Mouse (Mus musculus) B cell, adult 2 months (primary cell): ENCODE measurements around the gene Chrd.

ENCODE experiments used
- DNase-seq, 2 experiments: peaks; one replicate each; pipeline ENCODE4 v3.0.0; 2022

The Chrd gene

DNA sequence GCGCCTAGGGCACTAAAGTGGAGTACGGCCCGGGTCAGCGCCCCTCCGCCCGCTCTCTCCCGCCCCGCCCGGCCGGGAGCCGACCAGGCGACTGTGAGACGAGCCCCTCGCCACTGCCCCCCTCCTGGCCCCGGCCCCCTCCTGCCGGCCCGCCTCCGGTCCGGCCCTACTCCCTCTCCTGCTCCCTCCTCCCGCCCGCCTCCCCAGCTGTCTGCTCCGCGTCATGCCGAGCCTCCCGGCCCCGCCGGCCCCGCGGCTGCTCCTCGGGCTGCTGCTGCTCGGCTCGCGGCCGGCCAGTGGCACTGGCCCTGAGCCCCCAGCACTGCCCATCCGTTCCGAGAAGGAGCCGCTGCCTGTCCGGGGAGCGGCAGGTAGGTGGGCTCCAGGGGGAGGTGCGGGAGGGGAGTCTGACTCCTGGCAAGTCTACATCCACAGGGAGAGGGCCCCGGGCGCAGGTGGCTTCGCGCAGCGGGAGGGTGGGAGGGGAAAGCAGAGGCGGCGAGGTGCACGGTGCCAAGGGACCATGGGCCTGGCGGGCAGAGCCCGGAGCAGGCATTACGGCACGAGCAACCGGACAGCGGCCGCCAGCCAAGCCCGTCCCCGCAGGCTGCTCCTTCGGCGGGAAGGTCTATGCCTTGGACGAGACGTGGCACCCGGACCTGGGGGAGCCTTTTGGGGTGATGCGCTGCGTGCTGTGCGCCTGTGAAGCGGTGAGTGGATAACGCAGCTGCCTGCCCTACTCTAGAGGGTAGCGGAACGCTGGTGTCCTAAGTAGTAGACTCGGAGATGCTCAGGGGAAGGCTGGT, at the start of gene Chrd:
Gene Chrd, plus strand, starts transcription at position 203 of the 806 bp plus-strand sequence.
- DNase-seq, result peak in 1 of 2 experiments; percentile 15

DNA sequence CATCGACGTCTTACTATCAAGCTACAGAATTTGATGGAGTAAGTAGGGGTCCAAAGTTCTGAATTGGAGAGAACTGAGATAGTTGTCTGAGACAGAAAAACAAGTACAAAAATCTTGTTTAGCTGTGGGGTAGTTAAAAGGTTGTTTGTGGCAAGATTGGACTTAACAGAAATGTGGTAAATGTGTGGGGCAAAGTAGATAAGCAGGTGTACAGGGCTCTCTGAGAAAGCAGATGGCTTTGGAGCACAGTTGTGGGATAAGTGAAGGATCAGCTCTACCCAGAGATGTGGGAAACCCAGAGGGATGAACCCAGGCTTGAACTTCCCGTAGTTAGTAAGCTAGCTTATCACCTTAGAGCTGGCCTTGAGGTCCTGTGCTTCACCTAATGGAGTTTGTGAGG, 42.2 kb upstream of the Chrd start:
- no peak for DNase-seq

DNA sequence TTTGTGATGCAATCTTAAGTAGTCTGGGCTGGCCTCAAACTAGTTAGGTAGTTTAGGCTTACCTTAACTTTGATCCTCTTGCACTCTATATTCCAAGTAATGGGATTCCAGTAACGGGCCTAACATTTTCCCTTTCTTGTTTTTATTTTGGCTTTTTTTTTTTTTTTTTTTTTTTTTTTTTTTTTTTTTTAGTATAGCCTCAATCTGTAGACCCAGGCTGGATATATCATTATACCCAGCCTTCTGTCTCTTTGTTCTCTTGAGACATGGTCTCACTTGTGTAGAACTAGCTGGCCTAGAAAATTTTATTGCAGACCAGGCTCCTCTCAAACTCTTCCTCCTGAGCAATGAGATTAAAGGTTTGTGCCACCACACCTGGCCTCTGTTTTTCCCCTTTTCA, 41.3 kb upstream of the Chrd start:
- no peak for DNase-seq

DNA sequence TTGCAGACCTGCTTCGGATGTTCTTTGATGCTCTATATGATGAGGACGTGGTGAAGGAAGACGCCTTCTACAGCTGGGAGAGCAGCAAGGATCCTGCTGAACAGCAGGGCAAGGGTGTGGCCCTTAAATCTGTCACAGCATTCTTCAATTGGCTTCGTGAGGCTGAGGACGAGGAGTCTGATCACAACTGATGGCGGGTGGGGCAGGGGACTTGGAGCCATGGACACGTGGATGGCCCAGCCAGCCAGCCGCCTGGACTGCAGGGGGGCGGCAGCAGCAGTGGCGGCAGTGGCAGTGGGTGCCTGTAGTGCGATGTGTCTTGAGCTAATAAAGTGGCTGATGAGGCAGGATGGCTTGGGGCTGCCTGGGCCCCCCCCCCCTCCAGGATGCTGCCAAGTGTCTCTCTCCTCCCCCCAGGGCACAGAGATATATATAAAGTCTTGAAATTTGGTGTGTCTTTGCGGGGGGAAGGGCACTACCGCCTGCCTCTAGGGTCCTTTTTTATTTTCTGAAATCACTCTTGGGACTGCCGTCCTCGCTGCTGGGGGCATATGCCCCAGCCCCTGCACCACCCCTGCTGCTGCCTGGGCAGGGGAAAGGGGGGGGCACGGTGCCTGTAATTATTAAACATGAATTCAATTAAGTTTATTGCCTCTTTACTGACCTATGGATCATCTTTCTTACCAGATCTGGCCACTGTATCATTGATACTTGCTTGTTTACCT, 40.5 kb upstream of the Chrd start:
- DNase-seq, result no peak

DNA sequence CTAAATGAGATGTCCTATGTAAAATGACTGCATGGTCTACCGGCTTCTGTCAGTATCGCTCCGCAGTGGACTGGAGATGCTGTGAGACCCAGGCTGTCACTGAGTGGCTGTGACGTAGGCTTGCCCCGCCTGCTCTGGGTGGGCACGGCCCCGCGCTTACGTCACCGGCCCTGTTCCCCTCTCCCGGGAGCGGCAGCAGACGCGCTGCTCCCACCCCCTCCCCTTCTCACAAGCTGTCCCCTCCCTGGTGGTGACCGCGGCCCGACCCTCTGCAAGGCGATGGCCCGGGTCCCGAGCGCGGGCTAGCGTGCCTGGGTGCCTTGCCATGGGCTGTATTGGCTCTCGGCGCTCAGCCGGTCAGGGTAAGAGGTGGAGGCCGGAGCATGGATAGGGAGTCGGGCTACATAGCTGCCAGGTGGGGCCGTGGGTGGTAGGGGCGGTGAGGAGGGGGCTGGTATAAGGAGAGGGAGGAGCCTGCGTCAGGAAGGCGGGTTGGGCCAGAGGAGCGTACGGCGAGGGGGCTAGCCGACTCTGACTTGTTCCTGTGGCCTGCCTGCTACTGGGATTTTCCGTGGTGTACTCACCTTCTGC, 39.7 kb upstream of the Chrd start, which contains the start of gene Fam131a:
Gene Fam131a, plus strand, starts transcription at position 131 of the 591 bp plus-strand sequence.
- DNase-seq, result peak; percentile 72 to 73

DNA sequence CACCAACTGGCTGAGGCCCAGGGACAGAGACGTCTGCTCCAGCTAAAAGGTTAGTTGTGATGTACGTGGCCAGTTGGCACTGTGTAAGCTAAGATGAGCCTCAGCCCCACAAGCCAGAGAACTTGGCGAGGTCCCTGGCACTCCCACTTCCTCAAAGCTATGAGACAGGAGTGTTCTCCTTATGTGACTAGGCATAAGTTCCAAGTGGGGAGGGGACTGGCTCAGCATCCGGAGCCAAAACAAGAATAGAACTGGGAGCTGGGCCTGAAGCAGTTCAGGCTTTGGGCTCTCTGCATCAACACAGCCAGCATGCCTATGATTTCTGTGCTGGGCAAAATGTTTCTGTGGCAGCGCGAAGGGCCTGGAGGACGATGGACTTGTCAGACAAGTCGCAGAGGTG, 38.1 kb upstream of the Chrd start:
- DNase-seq, result no peak

DNA sequence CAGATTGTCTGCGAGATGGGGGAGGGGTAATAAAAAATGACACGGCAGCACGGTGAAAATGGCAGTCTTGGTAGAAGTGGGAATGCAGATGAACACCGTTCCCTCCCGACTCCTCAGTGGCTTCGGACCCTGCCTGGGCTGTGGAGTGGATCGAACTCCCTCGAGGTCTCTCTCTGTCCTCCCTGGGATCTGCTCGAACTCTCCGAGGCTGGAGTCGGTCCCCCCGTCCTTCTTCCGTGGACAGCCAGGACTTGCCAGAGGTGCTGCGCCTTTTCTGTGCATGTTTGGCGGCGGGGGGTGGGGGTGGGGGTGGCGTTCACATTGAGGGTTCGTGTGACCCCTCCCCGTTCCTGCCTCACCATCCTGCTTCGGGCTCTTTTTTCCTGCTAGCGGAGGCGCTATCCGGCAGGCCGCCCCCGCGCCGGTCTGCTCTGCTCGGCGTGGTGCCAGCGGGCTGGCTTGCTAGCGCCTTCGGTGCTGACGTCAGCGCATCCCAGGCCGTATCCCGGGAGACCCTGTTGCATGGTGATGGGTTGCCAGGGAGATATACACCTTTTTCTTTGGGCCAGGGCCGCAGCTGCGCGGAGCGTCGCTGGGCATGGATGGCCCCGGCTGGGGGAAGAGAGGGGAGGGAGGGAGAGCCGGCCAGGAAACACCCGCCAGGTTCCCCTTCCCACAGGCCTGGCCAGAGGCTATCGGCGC, 37.2 kb upstream of the Chrd start:
- no peak for DNase-seq

DNA sequence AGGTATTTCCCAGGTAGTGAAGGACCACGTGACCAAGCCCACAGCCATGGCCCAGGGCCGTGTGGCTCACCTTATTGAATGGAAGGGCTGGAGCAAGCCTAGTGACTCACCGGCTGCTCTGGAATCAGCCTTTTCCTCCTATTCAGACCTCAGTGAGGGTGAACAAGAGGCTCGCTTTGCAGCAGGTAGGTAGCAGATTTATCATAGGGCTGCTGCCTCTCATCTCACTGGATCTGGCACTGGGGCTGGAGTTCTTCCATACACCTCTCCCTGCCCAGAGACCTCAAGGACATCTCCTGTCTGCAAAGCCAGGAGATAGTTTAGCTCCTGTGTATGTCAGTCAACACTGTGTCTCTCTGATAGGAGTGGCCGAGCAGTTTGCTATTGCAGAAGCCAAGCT, 33.7 kb upstream of the Chrd start:
- DNase-seq, result no peak

DNA sequence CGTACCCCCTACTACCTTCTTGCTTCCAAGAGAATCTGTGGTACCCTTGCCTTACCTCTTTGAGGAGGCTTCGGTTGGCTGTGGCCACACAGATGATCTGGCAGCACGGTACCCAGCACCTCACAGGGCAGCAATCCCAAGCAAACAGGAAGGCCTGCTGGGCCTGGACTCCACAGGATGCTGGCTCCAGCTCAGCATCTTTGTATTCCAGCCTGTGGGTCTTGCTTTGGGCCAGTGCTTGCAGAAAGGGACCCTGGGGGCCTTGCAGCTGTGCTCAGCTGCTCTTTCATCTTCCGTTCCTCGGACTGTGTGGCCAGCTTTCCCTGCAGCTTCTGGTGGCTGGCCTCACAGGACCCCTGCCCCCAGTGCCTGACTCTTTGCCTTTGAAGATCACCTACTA, 32.9 kb upstream of the Chrd start:
- DNase-seq, result no peak

DNA sequence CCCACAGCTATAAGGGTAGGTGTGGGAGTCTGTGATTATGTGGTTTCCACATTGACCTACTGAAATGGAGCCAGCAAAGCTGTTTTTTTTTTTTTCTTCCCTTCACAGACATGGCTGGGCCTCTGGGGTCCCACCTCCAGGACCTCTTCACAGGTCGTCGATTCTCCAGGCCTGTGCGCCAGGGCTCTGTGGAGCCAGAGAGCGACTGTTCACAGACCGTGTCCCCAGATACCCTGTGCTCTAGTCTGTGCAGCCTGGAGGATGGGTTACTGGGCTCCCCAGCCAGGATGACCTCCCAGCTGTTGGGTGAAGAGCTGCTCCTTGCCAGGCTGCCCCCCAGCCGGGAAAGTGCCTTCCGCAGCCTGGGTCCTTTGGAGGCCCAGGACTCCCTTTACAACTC, 31.6 kb upstream of the Chrd start:
- no peak for DNase-seq

DNA sequence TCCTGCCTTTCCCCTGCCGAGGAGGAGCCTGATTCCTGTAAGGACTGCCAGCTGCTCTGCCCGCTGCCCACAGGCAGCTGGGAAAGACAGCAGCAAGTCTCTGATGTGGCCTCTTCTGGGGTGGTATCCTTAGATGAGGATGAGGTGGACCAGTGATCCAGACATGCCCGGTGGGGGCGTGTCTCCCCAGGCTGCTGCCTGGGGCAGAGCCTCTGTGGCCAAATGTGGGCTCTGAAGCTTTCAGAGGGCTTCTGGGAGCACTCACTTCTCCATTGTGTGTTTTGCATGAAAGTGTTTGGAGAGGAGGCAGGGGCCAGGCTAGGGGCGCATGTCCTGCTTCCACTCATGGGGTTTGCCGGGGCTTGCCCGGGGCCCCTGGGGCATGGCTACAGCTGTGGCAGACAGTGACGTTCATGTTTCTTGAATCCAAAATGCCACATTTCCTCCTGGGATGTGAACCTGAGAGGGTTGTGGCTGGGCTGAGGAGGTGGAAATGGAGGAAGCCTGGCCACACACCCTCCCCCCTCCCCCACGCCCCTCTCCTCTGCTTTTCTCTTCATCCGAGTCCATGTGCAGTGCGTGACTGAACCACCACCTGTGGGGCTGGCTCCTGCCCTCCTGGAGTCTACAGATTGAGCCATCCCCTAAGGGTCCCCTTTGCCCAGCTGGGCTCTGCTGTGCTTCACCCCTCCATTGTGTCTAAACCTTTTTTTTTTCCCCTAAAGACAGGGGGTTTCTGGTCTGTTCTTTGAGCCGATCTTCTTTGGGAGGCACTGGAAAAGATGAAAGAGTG, 31.0 kb upstream of the Chrd start:
- no peak for DNase-seq

DNA sequence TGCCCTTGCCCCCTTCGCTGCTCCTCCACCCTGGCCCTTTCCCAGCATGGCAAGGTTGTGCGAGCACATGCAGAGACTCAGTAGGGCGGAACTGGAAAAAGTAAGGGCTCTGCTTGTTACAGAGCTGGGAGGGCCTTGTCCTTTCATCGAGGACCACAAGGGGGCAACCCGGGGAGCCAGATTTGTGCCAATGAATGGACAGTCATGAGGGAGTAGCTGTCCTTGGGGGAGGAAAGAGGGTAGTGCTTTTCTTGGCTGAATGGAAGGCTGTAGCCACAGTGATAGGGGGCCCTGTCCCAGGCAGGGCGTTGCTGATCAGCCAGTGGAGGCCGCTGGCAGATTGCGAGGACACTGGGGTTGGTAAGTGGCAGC, 30.4 kb upstream of the Chrd start:
- DNase-seq, result peak; percentile 62 to 66

DNA sequence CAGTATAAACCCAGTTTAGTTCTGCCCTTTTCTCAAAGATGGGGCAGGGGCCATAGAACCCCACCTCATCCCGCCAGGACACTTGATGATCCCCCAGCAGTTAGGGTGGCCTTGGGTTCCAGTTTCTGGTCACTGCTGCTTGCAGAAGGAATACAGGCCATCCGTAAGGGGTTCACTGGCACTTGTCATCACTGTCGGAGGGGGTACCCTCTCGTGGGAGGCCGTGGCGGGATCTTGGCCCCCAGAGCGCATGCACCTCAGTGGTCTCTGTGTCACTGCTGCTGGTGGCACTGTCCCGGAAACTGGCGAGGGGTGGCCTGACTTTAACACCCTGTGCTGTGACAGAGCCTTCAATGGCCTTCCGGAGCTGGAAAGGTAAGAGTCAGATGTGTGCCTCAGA, 29.9 kb upstream of the Chrd start:
- DNase-seq, result no peak

DNA sequence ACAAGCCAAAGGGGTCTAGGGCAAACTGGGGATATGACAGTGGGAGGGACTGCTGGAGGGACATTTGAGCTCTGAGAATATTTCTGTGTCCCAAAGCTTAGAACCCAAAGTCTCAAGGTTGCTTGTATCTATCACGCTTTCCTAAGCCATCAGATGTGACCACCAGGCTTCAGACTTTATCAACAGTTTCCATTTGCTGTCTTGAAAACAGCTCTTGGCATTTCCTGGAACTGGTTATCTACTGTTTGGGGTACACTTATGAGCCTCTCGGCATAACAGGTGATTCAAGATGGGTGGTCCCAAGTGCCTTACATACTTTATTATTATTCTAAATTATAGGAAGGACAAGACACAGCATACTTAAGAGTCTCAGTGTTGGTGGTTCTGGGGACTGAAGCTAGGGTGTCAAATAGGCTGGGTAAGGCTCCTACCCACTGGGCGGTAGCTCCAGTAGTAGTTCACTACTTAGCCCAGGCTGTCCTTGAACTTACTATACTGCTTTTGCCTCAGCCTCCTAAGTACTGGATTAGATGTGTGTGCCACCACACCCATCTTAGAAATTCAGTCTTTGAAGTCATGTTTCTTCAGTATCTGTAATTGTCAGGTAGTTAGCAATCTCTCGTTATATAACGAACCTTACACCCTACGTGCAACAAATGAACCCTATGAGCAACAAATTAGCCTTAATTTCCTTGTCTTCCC, 29.1 kb upstream of the Chrd start:
- DNase-seq, result no peak

DNA sequence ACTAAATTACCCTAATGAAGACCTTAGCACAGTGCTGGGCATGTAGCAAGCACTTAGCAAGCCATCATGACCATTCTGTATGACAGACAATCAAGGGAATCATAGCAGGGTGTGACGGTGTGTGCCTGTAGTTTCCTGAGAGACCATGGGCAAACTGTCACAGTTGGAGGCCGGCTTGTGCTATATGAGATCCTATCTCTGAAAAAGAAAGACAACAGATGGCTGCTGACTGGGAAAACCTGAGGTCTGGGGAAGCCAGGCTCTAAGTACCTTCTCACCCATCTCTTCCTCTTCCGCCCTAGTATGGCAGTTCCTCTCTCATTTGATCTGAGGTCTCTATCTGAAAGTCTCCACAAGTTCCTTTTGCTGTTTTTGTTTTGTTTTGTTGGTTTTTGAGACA, 27.1 kb upstream of the Chrd start:
- DNase-seq, result no peak

DNA sequence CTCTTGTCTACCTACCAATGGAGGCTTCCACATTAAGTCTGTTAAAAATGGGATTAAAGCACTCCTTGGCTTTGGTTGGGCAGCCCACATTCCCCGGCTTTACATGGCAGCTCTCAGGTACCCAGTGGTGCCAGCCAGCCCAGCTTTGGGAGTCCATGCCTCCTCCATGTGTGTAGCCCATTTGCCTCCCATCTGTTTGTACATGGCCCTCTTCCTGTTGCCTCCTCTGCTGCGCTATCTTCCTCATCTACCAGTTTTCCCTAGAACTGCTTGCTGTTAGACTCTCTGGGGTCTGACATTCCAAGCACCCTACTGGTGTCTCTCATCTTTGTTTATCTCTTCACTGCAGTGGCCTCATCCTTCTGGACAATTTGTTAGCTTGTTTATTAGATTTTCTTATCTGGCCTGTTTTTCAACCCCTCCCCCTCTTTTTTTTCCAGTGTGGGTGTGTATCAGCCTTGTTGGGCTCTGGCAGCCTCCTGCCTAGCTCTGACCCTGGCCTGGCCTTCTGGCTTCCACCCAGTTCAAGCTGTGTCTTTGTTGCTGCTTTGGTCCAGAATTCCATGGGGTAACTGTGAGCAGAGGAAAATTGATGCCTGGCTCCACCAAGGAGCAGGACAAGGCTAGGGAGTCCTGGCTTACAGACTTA, 26.4 kb upstream of the Chrd start:
- no peak for DNase-seq

DNA sequence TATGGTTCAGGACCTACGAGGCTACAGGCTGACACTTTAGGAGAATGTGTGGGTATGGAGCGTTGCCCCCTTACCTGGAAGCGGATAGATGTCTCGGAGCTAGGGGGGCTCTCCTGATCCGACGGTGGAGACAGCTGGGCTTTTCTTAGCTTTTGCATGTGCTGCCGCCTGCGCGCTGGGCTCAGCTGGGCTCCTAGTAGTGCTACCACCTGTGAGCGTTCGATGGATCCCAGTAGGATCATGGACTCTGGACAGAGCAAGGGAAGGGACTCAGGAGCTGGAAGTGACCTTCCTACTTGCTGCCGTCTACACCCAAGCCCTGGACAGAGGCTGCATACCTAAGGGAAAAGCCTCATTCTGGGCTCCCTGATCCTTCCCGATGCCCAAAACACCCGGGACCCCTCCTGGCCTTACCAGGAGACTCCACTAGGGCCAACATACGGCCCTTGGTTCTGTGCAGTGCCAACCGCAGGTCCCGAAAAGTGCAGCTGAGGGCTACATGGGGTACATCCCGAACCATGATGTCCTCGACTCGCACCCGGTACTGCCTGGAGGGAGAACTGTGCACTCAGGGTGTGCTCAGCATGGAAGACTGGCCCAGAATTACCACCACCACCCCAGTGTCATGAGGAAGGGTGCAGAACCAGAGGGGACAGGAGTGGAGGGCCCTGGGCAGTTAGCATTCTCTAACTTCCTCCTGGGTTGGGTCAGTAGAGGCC, 24.5 kb upstream of the Chrd start:
- DNase-seq, result no peak

DNA sequence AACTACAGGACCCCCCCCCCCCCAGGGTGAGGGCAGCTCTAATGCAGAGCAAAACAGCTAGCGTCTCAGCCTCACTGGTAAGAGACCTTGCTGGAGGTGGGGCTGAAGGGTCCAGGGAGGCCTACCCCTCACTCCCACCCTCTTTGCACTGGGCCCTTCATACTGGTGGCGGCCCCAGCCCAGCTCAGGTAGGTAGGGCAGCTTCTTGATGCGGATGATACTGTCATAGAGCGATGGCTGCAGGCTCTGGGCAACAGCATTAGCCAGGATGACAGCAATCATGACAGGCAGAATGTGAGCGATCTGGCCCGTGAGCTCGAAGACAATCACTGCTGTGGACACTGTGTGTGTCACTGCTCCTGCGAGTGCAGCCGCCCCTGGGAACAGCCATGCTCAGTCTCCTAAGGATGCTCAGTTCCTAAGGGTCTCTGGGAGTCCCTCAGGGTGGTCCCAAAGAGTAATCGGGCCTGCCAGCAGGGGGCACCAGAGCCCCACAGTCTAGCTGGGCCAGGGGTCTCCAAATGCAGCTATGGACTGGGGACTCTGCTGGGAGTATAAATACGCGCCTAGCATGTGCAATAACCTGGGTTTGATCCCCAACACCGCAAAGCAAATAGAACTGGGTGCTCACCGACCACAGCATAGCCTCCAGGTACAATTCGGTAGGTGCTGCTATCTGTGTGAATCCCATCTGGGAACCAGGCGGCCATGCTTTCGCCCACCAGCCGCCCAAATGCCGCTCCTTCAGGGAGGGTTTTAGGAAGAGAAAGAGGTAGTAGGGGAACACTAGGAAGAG, 23.8 kb upstream of the Chrd start:
- DNase-seq, result peak; percentile 60 to 65

DNA sequence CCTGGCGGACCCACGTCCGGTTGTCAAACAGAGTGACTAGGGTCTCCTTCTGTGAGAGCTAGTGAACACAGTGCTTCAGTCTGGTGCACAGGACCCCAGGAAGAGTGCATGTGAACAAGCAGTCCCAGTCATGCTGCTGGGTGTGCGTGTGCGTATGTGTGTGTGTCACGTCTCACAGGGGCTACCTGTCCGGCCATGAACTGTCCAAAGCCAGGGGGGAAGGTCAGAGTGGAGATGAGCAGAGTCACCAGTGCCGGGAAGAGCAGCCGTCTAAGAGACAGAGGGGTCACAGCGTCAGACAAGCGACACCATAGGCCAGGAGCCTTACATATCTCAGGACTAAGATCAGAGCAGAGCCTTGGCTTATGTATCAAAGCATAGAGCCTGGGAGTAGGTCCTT, 22.6 kb upstream of the Chrd start:
- DNase-seq, result no peak

DNA sequence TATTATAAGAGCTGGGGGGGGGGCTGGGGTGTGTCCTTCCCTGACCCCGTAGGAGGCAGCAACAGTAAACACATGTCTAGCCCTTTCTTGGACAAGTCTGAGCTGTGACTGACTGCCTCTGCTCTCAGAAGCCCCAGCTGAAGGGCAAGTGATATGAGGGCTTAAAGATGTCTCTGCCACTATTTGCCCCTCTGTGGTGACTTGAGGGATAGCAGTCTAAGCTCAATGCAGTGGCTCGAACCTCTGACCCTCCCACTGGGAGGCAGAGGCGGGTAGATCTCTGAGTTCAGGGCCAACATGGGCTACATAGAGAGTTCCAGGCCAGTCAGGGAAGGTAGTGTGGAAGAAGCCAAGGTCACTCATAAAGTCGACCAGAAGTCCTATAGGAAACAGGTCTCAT, 22.1 kb upstream of the Chrd start:
- DNase-seq, result no peak
